Mouse (Mus musculus) forebrain, embryonic 14.5 days (tissue): ENCODE data around the gene Pla1a. TPM values are rescaled to one million over a fixed set of nuclear protein-coding genes. Genes with fewer than 3 reads are reported as not detected.
A peak's percentile ranks its signal among the peaks of the same experiment; 100 is the strongest.

ENCODE experiments used
- ATAC-seq: fragments of 200-750 bp; cut with Nextera tagmentation; 2 replicates; pipeline ENCODE4 v1.8.0; 2017; ENCODE audit warnings: mild to moderate bottlenecking, moderate library complexity
- DNase-seq: peaks from one replicate; pipeline ENCODE4 v3.0.0-alpha.2; 2015; ENCODE audit warnings: low spot score
- H3K27ac ChIP-seq: fragments of 300-500 bp; sonication (generic); 2 replicates; pipeline ENCODE4 v1.5.1; 2014; ENCODE audit warnings: low read depth, mild to moderate bottlenecking, control low read depth, low read length, moderate library complexity
- H3K27me3 ChIP-seq: fragments of 300-500 bp; sonication (generic); replicated peaks from 2 replicates; pipeline ENCODE4 v1.6.1; 2014; ENCODE audit warnings: low read length, control low read depth, mixed read lengths; ENCODE audit not compliant: control insufficient read depth, insufficient read depth
- H3K36me3 ChIP-seq: fragments of 300-500 bp; sonication (generic); 2 replicates; pipeline ENCODE4 v1.6.1; 2014; ENCODE audit warnings: low read length, control low read depth; ENCODE audit not compliant: control insufficient read depth, insufficient read depth
- H3K4me1 ChIP-seq: fragments of 300-500 bp; sonication (generic); 2 replicates; pipeline ENCODE4 v1.6.1; 2014; ENCODE audit warnings: antibody characterized with exemption, low read length, control low read depth; ENCODE audit not compliant: control insufficient read depth, insufficient read depth
- H3K4me2 ChIP-seq: fragments of 300-500 bp; sonication (generic); 2 replicates; pipeline ENCODE4 v1.6.1; 2014; ENCODE audit warnings: mild to moderate bottlenecking, control low read depth, low read length
- H3K4me3 ChIP-seq: fragments of 300-500 bp; sonication (generic); 2 replicates; pipeline ENCODE4 v1.5.1; 2014; ENCODE audit warnings: low read depth, low read length, control low read depth
- H3K9ac ChIP-seq: fragments of 300-500 bp; sonication (generic); 2 replicates; pipeline ENCODE4 v1.6.1; 2014; ENCODE audit warnings: mild to moderate bottlenecking, low read length, control low read depth, moderate library complexity
- H3K9me3 ChIP-seq: fragments of 300-500 bp; sonication (generic); replicated peaks from 2 replicates; pipeline ENCODE4 v1.6.1; 2016; ENCODE audit warnings: low read length, control low read depth, mixed read lengths; ENCODE audit not compliant: control insufficient read depth
- WGBS: fragments of 180-500 bp; shearing (Covaris S2); extraction: QIAGEN DNeasy Blood & Tissue Kit; methylation state at CpG from one replicate; pipeline ENCODE4 v1.1.7; 2014; 5-methylcytosine and 5-hydroxymethylcytosine counted together
- polyA plus RNA-seq: library from polyadenylated mRNA; unstranded; fragments of >200 nt; fragmentation: Nextera tagmentation; extraction: Ambion mirVana; gene quantifications from 2 replicates; pipeline ENCODE4 v1.2.1, GENCODE M21; 2014

Pla1a gene
- polyA plus RNA-seq, 1 experiment from 2014 or later = 0.39 TPM

DNA sequence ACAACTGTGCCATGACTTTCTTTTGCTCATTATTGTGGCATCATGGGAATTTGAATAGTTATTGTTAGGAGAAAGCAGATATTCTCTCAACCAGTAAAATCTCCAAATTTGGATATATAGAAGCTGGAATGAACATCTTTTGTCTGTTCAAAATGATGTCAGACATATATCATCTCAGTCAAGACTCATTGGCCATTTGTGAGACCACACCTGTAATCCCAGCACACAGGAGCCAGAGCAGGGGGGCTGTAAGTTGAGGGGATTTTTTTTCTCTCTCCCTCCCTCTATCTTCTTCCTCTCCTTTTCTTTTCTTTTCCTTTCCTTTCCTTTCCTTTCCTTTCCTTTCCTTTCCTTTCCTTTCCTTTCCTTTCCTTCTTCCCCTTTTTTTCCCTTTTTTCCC, 80.1 kb downstream of the Pla1a start:
- DNase-seq = no peak
- Histone ChIP-seq H3K27me3 (no peaks in the 10 kb centered on the region), H3K36me3 (peaks cover 37% of the 10 kb centered on the region), H3K9ac (no peak overlapping the region), H3K4me2 (no peak overlapping the region), H3K27ac (no peak overlapping the region), H3K4me1 (peaks cover under 1% of the 10 kb centered on the region; the same call in 1 of the 2 replicates), H3K4me3 (no peak overlapping the region), H3K9me3 (no peaks in the 10 kb centered on the region)
- no peak for ATAC-seq

DNA sequence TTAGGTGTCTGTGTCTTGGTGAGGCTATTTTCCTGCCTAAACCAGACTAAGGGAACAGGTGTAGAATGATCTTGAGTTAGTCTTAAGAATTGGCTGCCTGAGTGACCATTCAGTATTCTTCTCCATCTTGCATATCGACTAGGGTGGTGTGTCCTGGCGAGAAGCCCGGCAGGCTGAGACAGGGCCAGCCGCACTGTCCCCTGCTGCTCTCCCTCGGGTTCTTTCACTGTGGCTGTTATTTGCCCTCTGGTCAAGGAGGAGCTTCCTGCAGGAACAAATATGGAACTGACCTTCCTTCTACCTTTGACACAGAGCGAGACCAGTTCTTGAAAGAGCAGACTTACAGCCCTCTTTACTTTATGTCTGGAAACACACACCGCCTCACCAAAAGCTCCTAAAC, 80.9 kb downstream of the Pla1a start:
- H3K4me3 ChIP-seq = no peak overlapping the region
- no peak overlapping the region for H3K9ac ChIP-seq
- H3K36me3 ChIP-seq = peaks cover 37% of the 10 kb centered on the region
- no peaks in the 10 kb centered on the region for H3K27me3 ChIP-seq
- H3K27ac ChIP-seq = no peak overlapping the region
- H3K9me3 ChIP-seq = no peaks in the 10 kb centered on the region
- DNase-seq (no peak), ATAC-seq (no peak)
- 84% methylated on average over 7 of the region's 7 CpGs for WGBS
- H3K4me2 ChIP-seq = no peak overlapping the region
- peaks cover 6% of the 10 kb centered on the region; the same call in 1 of the 2 replicates for H3K4me1 ChIP-seq

DNA sequence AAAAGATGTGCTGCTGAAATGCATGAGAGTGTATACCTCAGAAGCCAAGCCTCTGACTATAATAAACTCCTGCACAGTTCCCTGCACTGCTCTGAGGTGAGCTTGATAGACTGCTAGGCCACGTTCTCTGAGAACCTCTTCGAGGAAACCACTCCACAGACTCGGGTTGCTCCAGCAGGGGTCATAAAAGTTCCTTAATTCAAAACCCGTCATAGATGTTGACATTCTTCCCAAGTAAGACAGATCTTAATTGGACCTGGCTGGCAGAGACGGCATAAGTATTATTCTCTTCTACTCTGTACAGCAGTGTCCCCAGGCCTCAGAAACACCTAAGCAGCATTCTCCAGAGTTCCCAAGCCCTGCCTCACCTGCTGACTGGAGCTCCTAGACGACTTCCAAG, 82.0 kb downstream of the Pla1a start:
- Histone ChIP-seq H3K36me3 (peaks cover 37% of the 10 kb centered on the region), H3K4me2 (no peak overlapping the region), H3K9me3 (no peaks in the 10 kb centered on the region), H3K4me3 (no peak overlapping the region), H3K9ac (no peak overlapping the region), H3K4me1 (peaks cover 6% of the 10 kb centered on the region; the same call in 1 of the 2 replicates), H3K27ac (no peak overlapping the region), H3K27me3 (no peaks in the 10 kb centered on the region)
- ATAC-seq (no peak), DNase-seq (no peak)
- WGBS = 85% methylated on average over 6 of the region's 6 CpGs

DNA sequence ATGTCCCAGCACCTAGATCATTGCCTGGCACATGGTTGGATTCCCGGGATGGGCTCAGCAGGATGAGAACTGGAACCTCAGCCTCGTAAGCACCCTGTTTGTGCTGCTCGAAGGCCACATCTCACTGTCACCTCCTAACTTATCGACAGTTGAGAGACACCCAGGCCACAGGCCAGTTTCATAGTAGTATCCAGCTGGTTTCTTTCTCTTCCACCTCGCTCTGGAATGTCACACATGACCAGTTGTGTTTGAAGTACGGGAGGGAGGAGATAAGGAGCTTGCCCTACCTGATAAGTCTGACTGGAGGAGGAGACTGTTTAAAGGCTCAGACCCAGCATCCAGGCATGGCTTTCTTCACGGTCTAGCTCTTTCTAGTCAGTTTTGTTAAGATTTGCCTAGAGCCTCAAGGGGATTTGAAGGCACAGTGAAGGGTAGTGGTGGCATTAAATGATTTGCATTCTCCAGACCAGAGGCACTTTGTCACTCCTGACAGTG, 82.5 kb downstream of the Pla1a start:
- 95% methylated on average over 7 of the region's 7 CpGs for WGBS
- H3K4me1 ChIP-seq = peaks cover 6% of the 10 kb centered on the region; the same call in 1 of the 2 replicates
- DNase-seq (no peak), ATAC-seq (no peak)
- H3K9ac ChIP-seq = no peak overlapping the region
- no peak overlapping the region for H3K4me2 ChIP-seq
- H3K9me3 ChIP-seq = no peaks in the 10 kb centered on the region
- H3K27me3 ChIP-seq = no peaks in the 10 kb centered on the region
- H3K4me3 ChIP-seq = no peak overlapping the region
- H3K27ac ChIP-seq = no peak overlapping the region
- peaks cover 37% of the 10 kb centered on the region for H3K36me3 ChIP-seq

DNA sequence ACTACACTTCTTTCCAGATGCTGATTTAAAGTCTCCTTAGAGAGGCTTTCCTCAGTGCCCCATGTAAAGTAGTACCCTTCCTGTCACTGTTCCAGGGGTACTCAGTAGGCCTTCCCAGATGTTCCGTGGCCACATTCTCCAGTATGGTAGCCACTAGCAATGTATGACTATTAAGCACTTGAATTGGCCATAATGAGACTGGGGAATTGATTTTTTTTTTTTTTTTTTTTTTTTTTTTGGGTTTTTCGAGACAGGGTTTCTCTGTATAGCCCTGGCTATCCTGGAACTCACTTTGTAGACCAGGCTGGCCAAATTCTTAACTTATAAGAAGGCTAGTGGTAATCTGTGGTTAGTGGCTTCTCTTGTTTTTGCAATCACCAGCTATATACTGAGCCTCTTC, 83.1 kb downstream of the Pla1a start:
- H3K9ac ChIP-seq = no peak overlapping the region
- H3K27me3 ChIP-seq = no peaks in the 10 kb centered on the region
- no peak overlapping the region for H3K4me2 ChIP-seq
- no peak overlapping the region for H3K27ac ChIP-seq
- no peak for DNase-seq
- H3K4me1 ChIP-seq = peaks cover 6% of the 10 kb centered on the region; the same call in 1 of the 2 replicates
- peaks cover 37% of the 10 kb centered on the region for H3K36me3 ChIP-seq
- H3K9me3 ChIP-seq = no peaks in the 10 kb centered on the region
- no peak overlapping the region for H3K4me3 ChIP-seq
- no peak for ATAC-seq
- 94% methylated on average over 2 of the region's 2 CpGs for WGBS

DNA sequence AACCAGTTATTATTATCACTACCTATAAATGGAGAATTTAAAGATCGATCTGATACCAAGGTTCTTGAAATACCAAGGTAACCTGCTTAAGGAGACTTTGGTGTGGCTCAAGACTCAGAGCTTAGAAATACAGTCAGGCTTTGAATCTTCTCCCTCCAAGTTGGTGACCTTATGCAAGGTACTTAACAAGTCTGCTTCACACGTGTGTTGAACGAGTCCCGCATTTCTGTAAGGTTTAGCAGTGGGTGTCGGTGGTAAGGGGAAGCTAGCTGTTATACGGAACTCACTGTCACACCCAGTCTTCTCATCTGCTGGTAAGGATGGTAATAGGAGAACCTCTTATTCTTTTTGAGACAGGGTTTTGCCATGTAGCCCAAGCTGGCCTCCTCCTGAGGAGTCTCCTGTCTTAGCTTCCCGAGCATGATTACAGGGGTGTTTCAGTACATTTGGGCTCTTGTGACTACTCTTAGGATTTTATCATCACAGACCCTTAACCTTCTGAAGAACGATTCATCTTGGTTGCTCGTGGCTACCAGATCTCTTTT, 84.7 kb downstream of the Pla1a start:
- H3K4me2 ChIP-seq = no peak overlapping the region
- DNase-seq = no peak

DNA sequence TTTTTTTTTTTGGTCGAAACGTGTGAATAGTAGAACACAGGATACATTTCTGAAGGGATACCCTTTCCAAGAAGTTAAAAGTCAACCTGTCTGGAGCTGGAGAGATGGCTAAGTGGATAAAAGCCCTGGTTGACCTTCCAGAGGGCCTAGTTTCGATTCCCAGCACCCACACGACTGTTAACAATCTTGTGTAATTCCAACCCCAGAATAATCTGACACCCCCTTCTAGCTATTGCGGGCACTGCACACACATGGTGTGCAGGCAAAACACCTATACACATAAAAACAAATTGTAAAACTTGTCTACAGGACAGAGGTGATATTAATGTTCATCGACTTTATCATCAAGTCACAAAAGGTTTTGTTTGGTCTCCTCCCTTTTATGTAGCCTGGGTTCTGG, 85.4 kb downstream of the Pla1a start:
- DNase-seq (no peak), ATAC-seq (no peak)
- H3K4me1 ChIP-seq = peaks cover 6% of the 10 kb centered on the region; the same call in 1 of the 2 replicates
- H3K4me3 ChIP-seq = peak overlapping the region; percentile 88
- 64% methylated on average over 6 of the region's 6 CpGs for WGBS
- no peaks in the 10 kb centered on the region for H3K27me3 ChIP-seq
- peak overlapping the region; percentile 87; the same call in 1 of the 2 replicates for H3K9ac ChIP-seq
- H3K36me3 ChIP-seq = peaks cover 33% of the 10 kb centered on the region
- H3K27ac ChIP-seq = no peak overlapping the region
- H3K9me3 ChIP-seq = no peaks in the 10 kb centered on the region
- peak overlapping the region; percentile 76 for H3K4me2 ChIP-seq

More for the DNA sequence above, 84.7 kb downstream of the Pla1a start:
- ATAC-seq = no peak
- Histone ChIP-seq H3K9me3 (no peaks in the 10 kb centered on the region), H3K27me3 (no peaks in the 10 kb centered on the region), H3K4me3 (no peak overlapping the region), H3K36me3 (peaks cover 33% of the 10 kb centered on the region), H3K9ac (no peak overlapping the region), H3K4me1 (peaks cover 6% of the 10 kb centered on the region; the same call in 1 of the 2 replicates), H3K27ac (no peak overlapping the region)
- 95% methylated on average over 9 of the region's 9 CpGs for WGBS

DNA sequence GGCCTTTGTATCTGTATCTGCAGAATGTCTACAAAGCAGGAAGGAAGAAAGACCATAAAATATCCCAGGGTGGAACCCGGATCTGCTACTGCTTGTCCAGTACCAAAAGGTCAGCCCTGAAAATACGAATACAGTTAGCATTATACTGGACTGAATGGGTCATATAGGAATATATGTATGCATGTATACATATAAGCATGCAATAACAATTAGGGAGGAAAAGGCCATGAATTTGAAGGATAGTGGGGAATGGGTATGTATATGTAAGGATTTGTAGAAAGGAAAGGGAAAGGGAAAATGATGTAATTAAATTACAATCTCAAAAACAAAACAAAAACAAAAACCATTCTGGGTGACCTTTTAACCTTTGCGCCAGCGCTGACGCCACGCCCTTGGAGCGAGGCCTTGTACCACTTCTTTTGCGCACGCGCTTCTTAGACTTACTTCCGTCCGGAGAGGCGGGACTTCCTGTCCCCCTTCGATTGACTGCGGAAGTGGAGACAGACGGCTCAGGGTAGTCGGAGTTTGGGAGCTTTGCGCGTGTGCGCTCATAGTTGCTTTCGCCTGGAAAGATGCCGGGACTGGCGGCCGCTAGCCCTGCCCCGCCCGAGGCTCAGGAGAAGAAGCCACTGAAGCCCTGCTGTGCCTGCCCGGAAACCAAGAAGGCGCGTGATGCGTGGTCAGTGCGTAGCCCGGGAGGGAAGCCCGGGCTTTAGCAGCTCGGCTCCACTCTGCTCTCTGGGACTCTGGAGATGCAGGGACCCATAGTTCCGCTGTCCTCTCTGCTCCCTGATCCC, 86.2 kb downstream of the Pla1a start, which contains the start of the genes Cox17 and Gm21987:
Gene Cox17 (plus strand): TSS at position 463 of the 797 bp plus-strand sequence.
Gene Gm21987 (plus strand): TSS at position 512 of the 797 bp plus-strand sequence.
- Histone ChIP-seq H3K9me3 (no peaks in the 10 kb centered on the region), H3K4me3 (peak within 1 kb of the TSS; percentile 88), H3K9ac (peak within 1 kb of the TSS; percentile 87), H3K36me3 (peaks cover 27% of the 10 kb centered on the region), H3K4me2 (peak within 1 kb of the TSS; percentile 76), H3K4me1 (peaks cover 6% of the 10 kb centered on the region; the same call in 1 of the 2 replicates), H3K27me3 (no peaks in the 10 kb centered on the region), H3K27ac (peak within 1 kb of the TSS; percentile 74; the same call in 1 of the 2 replicates)
- DNase-seq (peak; percentile 98), ATAC-seq (peak; percentile 98)
- WGBS = 3% methylated on average over 35 of the region's 35 CpGs
